Mouse (Mus musculus): Measurements from ENCODE around the gene Prr18.

Gene Prr18

GRCm38 (mm10) chr17:8340407-8341359 lies 3.4 kb downstream of the Prr18 start:
- in situ Hi-C loops (cut with MboI; ENCODE audit: low sequenced_read_pairs) = no loop called here

- in situ Hi-C loops (cut with MboI; ENCODE audit: low sequenced_read_pairs) = no loop called here
These were observed 4.2 kb downstream of the Prr18 start for GRCm38 (mm10) chr17:8341360-8341963.

GRCm38 (mm10) chr17:8342706-8343105 lies 5.4 kb downstream of the Prr18 start:
- in situ Hi-C loops (cut with MboI; ENCODE audit: low sequenced_read_pairs) = no loop called here

- in situ Hi-C loops (cut with MboI; ENCODE audit: low sequenced_read_pairs) = no loop called here
These were observed 6.2 kb downstream of the Prr18 start for GRCm38 (mm10) chr17:8343416-8343815.

- in situ Hi-C loops (cut with MboI; ENCODE audit: low sequenced_read_pairs) = no loop called here
These were observed 10.6 kb downstream of the Prr18 start for GRCm38 (mm10) chr17:8347765-8348285.

GRCm38 (mm10) chr17:8348941-8349340 lies 11.7 kb downstream of the Prr18 start:
- in situ Hi-C loops (cut with MboI; ENCODE audit: low sequenced_read_pairs) = no loop called here

- in situ Hi-C loops (cut with MboI; ENCODE audit: low sequenced_read_pairs) = no loop called here
These were observed 13.8 kb downstream of the Prr18 start for GRCm38 (mm10) chr17:8351088-8351487.

- in situ Hi-C loops (cut with MboI; ENCODE audit: low sequenced_read_pairs) = no loop called here
These were observed 18.4 kb downstream of the Prr18 start, which contains the start of gene T2 for GRCm38 (mm10) chr17:8355692-8356091. TSS of gene T2 (plus strand) at chr17:8355992.

- in situ Hi-C loops (cut with MboI; ENCODE audit: low sequenced_read_pairs) = no loop called here
These were observed 20.2 kb downstream of the Prr18 start for GRCm38 (mm10) chr17:8357498-8357897.

- in situ Hi-C loops (cut with MboI; ENCODE audit: low sequenced_read_pairs) = no loop called here
These were observed 23.6 kb downstream of the Prr18 start for GRCm38 (mm10) chr17:8360876-8361275.

GRCm38 (mm10) chr17:8361281-8362103 lies 24.2 kb downstream of the Prr18 start:
- in situ Hi-C loops (cut with MboI; ENCODE audit: low sequenced_read_pairs) = no loop called here

GRCm38 (mm10) chr17:8367514-8368480 lies 30.5 kb downstream of the Prr18 start:
- in situ Hi-C loops (cut with MboI; ENCODE audit: low sequenced_read_pairs) = no loop called here

- in situ Hi-C loops (cut with MboI; ENCODE audit: low sequenced_read_pairs) = no loop called here
These were observed 31.3 kb downstream of the Prr18 start for GRCm38 (mm10) chr17:8368570-8368969.

- in situ Hi-C loops (cut with MboI; ENCODE audit: low sequenced_read_pairs) = no loop called here
These were observed 31.9 kb downstream of the Prr18 start for GRCm38 (mm10) chr17:8369171-8369570.

- in situ Hi-C loops (cut with MboI; ENCODE audit: low sequenced_read_pairs) = no loop called here
These were observed 33.5 kb downstream of the Prr18 start for GRCm38 (mm10) chr17:8370634-8371229.

GRCm38 (mm10) chr17:8371834-8372233 lies 34.6 kb downstream of the Prr18 start:
- in situ Hi-C loops (cut with MboI; ENCODE audit: low sequenced_read_pairs) = no loop called here

GRCm38 (mm10) chr17:8372286-8373046 lies 35.2 kb downstream of the Prr18 start:
- in situ Hi-C loops (cut with MboI; ENCODE audit: low sequenced_read_pairs) = no loop called here

- in situ Hi-C loops (cut with MboI; ENCODE audit: low sequenced_read_pairs) = no loop called here
These were observed 40.0 kb downstream of the Prr18 start for GRCm38 (mm10) chr17:8377298-8377697.

GRCm38 (mm10) chr17:8385441-8385840 lies 48.2 kb downstream of the Prr18 start:
- in situ Hi-C loops (cut with MboI; ENCODE audit: low sequenced_read_pairs) = no loop called here
